Mouse (Mus musculus) B cell, adult 62 days (primary cell): ENCODE data around the gene Slc25a27. TPM values are rescaled to one million over a fixed set of nuclear protein-coding genes. Genes with fewer than 3 reads are reported as not detected.

Source experiments
- total RNA-seq: library from RNA; stranded (reverse); gene quantifications from 4 replicates; pipeline ENCODE4 v1.2.4, GENCODE M21; 2023

Slc25a27 gene
- total RNA-seq = 2.6 to 3.9 TPM (median 3.5 TPM) in 4 replicates

GRCm38 (mm10) chr17:43666576-43667289 is at the start of gene Slc25a27:
TSS of gene Slc25a27 (minus strand) at chr17:43667214.

GRCm38 (mm10) chr17:43667290-43667843 is 353 bp upstream of the Slc25a27 start, which contains the start of gene Cyp39a1:
TSS of gene Cyp39a1 (plus strand) at chr17:43667425.

GRCm38 (mm10) chr17:43629496-43630426 is 37.3 kb downstream of the Slc25a27 start, which contains the start of gene Tdrd6:
TSS of gene Tdrd6 (minus strand) at chr17:43630299.

Other genes starting within 250 kb of the Slc25a27 start
- not detected in 4 replicates for gene Mep1a, start 164.4 kb downstream of the Slc25a27 start, total RNA-seq
- gene Ankrd66, start 123.6 kb downstream of the Slc25a27 start, total RNA-seq = not detected in 4 replicates
- gene Pla2g7, start 99.1 kb downstream of the Slc25a27 start, total RNA-seq = 9.4 to 13.2 TPM (median 10.9 TPM) in 4 replicates
- gene Tdrd6, start 36.9 kb downstream of the Slc25a27 start, total RNA-seq = 0.09 TPM in 1 of 4 replicates, not detected in the others
- 9.6 to 13.9 TPM (median 11.1 TPM) in 4 replicates for gene Cyp39a1, start 211 bp upstream of the Slc25a27 start, total RNA-seq
- not detected in 4 replicates for gene Rcan2, start 134.1 kb upstream of the Slc25a27 start, total RNA-seq